Mouse (Mus musculus): ENCODE measurements around the gene Bfsp1.
A peak's percentile ranks its signal among the peaks of the same experiment; 100 is the strongest.

Gene Bfsp1

DNA sequence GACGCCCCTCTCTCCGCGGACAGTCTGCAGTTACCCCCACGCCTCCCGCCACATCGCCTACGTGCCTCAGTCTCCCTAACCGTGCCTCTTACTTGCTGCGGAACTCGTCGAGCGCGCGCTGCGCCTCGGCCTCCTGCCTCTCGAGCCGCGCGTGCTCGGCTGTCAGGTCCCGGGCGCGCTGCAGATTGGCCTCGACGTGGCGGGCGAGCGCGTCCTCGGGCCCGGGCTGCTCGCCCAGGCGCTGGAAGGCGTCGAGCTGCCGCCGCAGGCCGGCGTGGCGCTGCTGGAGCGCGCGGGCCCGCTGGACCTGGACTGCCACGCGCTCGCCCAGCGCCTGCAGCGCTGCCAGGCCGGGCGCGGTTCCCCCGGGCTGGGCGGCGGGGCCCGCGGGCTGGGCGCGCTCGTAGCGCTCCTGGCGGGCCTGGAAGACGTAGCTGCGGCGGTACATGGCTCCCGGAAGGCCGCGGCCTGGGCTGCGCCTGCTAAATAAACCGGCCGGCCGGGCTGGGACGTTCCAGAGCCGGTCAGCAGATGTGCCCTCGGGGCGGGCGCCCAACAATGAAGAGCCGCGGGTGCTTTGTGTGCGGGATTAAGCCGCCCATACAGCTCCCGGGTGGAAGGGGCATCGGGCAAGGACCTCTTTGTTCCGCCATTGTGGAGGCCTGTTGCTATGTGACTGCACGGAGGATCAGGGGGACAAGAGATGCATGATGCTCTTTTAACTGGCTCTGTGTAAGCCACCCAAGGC lies at the start of gene Bfsp1:
Gene Bfsp1, minus strand, starts transcription at position 690 of the 748 bp plus-strand sequence.
- DNase-seq, result peak; percentile 30 to 68

DNA sequence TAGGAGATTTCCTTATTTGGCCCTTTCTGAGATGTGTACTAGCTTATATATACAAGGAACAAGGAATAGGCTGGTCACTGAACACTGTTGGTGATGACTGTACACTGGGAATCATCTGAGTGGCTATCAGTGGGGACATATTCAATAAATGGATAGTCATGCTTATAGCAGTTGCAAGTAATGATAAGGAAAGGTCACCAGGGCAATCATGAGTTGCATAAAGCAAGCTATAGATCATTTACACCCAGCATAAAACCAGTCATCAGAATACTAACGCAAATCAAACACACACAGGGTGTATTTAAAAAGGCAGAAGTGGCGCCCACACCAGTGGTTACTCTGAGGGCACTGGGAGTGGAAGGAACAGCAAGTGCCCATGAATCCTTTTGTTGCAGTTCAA lies 49.2 kb upstream of the Bfsp1 start:
- DNase-seq, result no peak

DNA sequence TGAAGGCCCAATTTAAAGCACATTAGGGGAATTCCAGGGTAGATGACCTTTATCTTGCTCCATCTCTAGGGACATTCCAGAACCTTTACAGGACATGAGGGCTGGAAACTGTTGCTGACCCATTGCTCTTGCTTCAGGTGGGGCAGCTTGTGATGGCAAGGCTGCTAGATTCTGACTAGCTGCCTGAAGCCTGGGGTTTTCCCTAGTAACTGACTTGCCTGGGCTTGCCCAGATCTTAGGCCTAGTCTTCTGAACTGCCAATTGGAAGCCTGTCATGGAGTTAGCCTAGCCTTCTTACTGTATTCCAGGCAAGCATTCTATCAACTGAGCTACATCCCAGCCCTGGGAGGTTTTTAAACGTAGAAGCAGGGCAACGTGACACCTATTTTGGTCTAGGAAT lies 46.3 kb upstream of the Bfsp1 start:
- DNase-seq, result no peak

DNA sequence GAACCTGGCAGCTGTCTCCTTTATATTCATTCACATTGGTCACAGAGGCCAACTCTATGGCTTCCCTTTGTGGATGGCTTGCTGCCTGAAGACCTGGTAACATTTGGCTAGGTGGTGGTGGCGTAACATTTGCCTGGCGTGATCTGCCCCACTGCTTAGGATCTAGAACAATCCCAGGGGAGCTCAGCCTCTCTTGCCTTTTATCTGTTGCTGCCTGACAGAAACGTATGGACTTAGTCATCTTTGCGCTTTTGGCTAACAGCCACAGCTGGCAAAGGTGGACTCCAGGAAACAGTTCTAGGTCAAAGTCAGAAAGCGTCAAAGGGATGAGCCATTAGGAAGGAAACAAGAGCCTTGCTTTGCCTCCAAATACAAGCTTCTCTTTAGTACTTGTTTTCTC lies 41.9 kb upstream of the Bfsp1 start:
- DNase-seq, result peak; percentile 47 to 61

DNA sequence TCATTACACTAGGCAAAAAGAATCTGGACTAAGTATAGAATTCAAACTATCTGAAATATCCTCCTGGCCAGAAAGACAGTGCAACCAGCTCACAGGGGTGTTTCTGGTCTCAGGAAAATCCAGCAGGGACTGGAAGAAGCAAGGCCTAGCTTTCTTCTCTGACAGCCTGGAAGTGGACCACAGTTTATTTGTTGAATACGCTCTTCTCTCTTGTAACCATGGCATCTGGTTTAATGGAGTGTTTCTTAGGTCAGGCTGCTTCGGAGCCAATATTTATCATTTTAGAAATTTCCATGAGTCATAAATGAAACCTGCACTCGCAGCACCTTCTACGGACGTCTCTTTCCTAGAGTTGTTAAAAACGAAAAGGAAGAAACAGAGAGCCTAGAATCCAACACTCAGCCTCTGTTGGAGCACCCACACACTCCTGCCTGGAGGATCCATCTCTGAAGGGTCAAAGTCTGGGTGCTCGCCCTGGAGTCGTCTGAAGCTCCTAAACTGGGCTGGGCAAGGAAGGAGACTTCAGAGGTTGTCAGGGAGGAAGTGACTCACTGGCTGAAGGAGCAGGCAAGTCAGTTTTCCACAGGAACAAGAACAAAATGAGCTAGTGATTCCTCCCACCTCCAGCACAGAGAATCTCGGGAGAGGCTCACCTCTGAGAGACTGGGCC lies 40.5 kb upstream of the Bfsp1 start:
- DNase-seq, result peak; percentile 37 to 43

DNA sequence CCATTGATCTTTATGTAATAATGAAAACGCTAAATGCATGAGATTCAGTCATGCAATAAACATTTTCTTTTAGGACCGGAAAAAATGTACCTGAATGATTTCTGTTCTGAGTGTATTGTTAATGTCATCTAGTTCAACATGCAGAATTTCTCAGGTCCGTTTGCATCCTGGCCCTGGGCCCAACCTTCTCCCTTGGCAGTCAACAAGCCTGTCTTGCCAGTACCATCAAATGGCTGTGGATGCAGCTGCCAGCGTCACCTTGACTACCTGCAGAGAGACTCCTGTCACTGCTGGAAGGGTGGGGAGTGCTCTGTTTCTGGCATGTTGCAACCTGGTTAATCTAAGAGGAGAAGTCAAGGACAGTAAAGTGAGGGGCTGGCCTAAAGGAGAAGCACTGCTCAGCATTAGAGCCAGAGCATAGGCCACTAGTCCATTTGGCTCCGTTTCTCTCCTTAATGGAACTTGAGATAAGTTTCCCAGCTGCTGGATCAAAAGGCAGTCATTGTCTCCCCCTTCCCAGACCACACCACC lies 37.9 kb upstream of the Bfsp1 start:
- DNase-seq, result no peak

DNA sequence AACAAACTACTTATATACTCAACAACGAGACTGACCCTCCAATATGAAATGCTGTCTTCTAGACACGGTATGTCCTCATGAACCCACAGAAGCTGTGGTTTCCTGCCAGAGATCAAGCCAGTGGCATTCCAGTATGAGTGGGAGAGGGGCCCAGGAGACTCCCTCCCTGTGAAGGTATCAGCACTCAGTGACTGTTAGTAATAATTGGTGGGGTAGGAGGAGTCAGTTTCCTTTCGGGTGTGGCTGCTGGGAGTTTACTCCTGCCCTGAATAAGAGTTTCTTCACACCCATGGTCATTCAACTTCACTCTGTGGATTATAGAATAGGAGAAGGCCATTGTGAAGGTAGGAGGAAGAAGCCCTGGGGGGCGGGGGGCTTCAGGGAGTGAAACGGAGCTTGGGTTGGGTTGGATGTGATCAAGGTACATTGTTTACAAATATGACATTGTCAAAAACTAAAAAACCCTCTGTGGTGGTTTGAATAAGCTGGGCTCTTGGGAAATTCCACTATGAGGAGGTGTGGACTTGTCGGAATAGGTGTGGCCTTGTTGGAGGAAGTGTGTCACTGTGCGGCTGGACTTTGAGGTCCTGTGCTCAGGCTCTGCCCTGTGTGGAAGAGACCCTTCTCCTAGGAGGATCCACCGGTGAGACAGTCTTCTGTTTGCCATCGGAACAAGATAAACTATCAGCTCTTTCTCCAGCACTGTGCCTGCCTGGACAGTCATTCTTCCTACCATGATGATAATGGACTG lies 36.7 kb upstream of the Bfsp1 start:
- no peak for DNase-seq

DNA sequence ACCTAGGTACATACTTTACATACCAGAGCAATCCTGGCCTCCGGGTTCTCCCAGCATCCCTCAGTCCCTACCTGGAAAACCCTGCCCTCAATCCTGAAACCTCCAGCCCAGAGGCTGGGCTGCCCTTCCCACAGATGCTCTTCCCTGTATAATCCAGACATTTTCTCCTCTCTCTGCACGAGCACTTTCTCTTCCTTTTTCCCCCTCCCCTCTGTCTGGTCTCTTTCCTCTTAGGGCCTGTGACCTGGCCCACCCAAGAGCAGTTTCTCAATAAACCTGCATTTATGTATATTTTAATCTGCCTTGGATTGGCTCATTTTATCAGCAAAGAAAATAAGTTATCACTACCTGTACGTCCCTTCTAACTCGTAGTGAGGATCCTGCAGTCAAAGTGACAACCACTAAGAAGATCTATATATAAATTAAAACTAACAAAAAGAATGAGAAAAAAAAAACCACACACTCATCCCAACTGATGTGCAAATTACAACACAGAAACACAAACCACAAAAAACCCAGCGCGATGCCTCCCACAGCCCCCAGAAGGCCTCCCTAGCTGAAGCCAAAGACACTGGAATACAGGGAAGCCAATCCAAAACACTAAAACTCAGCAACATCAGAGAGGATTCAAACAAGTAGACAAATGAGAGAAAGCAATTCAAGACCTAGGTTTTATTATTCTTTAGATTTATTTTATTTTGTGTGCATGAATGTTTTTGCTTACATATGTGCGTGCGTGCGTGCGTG lies 28.5 kb upstream of the Bfsp1 start:
- DNase-seq, result no peak

DNA sequence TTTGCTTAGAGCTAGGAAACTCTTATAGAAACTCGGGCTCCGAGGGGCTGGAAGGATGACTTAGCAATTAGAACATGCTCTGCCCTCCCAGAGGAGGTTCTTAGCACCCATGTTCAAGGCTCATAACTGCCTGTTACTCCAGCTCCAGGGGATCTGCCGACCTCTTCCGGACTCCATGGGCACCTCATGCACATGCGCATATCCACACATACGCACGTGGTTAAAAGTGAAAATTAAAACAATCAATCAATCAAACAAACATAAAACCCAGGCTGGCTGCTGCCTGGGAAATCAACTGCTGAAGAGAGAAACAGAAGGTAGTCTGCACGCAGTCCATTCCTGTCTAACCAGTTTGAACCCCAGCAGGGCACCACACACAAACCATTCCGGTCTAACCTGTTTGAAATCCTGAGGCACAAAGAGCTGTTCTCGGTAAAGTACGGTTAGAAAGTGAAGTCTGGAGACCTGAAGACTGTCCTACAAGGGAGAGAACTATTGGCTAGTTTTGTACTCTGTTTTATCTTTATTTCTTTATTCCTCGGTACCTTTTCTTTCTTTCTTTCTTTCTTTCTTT lies 27.0 kb upstream of the Bfsp1 start:
- DNase-seq, result peak; percentile 46 to 61

DNA sequence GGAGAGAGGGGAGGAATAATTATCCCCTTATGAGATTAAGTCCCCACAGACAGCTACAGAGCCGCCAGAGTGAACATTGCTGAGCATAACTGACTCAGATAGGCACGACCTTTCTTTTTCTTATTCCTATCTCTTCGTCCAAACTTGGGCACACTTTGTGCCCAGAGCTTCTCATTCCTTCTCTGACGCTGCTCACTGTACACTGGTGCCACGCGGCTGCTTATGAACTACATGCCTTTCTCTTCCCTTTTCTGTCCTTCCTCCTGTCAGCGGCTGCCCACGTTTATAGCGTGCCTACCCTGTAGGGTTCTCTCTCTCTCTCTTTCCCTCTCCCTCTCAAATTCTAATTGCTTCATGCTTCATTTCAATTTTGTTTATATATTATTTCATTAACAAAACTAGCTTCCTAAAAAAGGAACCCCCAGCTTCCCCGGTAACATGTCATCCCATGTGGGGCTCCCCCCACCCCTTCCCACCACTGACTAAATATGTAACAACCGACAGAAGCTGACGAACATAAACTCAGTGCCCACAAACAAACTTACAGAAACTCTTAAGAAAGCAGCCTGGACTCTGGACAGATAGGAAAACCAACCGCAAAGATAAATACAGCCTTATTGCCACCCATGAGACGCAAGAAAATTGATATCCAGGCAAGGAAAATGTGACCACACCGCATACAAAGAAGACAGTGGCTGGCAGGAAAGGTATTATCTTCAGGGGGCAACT lies 26.3 kb upstream of the Bfsp1 start:
- DNase-seq, result no peak

DNA sequence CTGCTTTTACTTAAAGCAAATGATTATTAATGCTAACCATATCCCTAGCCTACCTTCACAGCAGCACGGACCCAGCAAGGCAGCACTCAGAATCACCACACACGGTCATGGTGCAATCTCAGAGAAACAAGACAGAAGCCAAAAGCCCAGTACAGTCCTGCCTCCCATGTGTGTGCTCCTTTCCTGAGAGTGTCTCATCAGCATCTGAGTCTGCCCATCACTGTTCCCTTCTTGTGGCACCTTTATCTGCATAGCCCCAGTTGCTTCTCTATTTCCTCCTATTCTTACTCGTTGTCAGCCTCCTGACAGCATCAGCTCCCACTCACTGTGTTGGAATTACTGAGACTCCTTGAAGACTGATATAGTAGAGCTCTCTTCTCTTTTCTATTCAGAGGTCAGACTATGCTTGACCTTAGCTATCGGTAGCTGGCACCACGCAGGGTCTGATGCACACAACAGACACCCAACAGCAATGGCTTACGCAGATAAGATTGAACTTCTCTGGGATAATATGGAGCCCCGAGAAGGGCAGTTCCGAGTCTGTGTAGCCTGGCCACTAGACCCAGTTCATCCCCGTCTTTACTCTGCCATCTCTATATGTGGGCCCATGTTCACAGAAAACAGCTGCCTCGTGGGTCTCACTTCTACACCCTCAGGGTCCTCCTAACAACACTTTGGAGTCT lies 19.8 kb upstream of the Bfsp1 start:
- no peak for DNase-seq

DNA sequence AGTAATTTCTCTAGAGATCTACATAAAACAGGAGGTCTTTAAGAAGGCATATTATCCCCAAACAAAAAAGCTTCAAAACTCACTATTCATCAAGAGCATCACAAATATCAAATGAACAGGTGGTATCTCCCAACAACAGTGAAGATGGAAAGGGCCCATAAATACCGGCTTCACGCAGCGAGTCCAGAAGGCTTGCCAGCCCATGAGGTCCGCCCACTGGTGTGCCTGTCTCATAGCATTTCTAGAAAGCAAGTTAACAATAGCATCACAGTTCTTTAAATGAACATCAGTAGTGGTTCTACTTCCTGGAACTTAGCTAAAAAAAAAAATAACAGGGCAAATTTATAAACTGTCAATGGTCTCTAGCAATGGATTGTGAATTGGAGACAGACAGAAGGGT lies 19.0 kb upstream of the Bfsp1 start:
- DNase-seq, result no peak

DNA sequence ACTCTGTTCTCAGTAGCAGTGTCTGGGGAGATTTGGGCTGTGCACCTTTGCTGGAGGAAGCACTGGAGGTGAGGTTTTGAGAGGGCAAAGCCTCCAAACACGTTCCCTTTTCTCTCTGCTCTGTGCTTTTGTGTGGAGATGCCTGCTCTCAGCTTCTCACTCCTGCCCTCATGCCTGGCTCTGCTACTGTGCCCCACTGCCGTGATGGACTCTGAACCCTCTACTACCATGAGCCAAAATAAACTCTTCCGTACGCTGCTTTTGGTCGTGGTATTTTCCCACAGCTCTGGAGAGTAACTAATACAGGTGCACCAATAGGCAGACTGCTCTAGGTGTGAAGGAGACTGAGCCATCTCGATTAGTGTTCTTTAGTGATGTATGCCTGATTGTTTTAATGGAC lies 16.3 kb upstream of the Bfsp1 start:
- no peak for DNase-seq

DNA sequence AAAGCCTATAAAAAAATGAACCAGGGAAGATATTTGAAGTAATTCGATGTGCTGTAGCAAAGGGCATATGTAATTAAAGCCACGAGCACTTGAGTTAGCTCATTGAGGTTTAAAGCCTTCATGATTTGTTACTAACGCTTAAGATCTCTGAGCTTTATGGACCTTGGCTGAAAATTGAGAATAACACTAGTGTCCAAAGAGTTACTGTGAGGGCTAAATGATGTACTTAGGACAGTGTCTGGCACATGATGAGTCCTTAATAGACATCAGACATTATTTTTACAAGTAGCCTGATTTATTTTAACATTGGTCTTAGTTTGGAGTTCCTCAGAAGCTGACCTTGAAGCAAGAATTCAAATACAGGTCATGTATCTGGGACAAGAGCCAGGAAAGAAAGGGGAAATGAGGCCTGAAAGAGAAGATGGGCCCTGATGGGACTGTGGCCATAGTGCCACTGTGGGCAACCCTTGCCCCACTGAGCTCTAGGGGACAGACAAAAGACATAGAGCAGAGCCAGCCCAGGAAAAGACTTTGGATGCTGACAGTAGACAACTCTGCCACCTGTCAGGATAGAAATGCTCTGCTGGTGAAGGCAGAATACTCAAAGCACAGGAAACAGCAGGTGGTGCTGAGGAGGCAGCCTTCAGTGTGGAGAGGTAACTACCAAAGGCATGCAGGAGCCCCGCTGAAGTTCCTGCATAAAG lies 14.1 kb upstream of the Bfsp1 start:
- DNase-seq, result peak in 1 of 2 experiments; percentile 44

DNA sequence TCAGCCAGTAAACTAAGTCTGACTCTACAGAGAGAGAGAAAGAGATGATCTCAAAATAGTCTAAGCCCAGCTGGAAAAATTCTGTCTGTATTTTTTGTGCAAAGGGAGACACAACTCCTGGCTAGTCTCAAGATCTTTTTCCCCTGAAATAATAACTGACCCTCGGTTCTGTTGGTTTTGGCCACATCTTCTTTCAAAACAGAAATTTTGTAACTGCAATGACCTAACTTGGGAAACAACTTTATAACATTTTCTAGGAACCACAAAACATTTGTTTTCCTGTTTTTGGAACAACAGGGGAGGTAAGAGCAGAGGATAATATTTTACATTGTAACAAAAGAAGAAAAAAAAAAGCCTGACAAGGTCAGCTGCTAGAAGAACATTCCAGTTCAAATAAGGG lies 13.1 kb upstream of the Bfsp1 start:
- peak in 1 of 2 experiments; percentile 37 for DNase-seq

DNA sequence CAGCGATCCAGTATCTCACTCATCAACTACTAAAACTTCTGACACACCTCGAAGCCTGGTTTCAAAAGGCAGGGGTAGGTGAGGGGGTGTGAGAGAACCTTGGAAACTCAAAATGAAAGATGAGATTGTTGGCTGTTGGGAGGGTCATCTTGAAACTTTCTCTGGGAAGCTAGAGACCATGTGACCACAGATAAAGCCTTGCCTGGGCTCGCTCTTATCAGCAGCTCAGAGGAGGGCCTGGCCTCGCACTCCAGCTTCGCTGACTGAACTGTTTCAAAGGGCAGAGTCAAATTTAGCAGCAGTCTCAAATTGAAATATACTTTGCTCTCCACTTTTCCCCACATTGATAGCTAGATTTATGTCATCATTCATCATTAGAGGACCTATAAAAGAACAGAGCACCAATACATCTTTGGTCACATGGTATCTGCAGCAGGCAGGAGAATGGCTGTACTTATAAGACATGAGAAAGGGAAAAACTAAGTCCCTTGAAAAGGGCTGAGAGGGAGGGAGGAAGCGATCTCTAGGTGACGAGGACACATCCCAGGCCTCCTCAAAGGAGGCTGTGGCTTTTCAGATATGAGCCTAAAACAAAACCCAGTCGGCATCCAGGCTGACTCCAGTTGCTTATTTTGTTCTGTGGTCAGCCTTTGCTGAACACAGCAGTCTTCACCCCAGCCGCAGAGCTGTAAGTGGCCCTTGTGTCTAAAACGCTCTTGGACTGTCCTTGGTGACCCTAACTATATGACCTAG lies 8.1 kb upstream of the Bfsp1 start:
- peak; percentile 18 to 35 for DNase-seq

DNA sequence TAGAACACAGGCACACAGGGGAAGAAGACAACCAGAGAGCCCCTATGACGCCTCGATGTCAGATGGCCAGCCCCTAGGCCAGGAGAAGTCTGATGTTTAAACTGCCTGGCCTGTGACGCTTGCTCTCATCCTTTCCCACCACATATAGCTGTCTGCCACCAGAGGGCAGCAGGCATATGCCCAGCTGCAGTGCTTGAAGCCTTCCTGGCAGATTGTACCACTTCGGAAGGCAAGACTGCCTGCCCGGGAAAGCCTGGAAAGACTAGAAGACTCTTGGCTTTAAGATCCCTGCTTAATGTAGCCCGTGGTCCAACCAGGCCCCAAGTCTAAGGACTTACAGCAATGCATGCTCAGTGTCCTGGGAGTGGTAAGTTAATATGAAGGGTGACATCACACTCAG lies 4.4 kb upstream of the Bfsp1 start:
- peak; percentile 84 to 91 for DNase-seq

DNA sequence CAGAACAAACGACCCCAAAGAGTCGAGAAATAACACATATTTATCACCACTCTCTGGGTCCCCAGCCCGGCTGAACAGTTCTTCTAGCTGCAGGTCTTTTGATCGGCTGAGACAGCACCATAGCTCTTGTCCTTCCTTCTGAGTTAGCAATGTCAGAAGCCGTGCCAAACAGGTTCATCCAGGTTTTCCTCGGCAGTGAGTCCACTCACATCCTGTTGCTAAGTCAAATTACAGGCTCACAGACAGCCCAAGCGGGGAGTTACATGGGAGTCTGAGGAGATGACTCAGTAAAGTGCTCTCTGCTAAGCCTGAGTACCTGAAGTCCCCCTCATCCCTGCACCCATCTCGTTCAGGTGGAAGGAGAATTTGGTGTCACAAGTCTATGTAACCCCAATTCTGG lies 1.6 kb upstream of the Bfsp1 start:
- DNase-seq, result peak in 1 of 2 experiments; percentile 17

DNA sequence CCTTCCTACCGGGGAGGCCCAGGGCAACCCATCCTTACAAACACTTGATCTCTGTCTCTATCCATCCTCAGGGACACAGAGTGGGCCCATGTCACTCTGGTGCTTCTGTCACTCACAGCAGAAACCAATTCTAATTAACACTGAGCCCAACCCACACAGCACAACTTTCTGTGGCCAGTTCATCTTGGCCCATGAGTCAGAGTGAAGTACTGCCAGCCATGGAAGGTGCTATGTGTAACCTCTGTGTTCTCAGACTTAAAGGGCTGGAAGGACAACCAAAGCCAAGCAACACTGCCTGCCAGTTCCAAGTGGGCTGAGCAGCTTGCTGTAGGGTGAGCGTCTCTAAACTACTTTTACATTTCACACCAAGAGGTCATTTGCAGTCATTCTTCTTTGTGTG lies 3.8 kb downstream of the Bfsp1 start:
- no peak for DNase-seq

DNA sequence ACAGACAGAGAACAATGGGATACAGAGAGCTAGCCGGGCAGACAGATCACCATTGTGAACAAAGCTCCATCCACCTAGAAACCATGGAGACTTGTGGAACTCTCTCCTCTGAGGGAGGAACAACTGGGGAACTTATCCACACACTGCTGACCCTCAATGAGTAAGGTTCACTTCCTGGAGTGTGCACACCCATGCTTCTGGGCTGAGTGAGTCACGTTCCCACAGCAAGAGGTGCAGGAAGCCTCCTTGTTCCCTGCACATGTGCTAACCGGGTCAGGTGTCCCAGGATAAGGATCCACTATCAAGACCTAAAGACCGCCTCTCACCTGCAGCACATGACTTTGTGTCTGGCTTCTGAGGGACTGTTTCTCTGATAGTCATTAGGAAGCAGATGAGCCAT lies 9.5 kb downstream of the Bfsp1 start:
- DNase-seq, result no peak
